Mouse (Mus musculus) bone marrow macrophage, adult 2 months (primary cell): ENCODE results near the gene Rars.

Source experiments
- CTCF ChIP-seq: IDR thresholded peaks from 2 replicates; pipeline ENCODE4 v1.5.1; 2012; ENCODE audit warnings: low read depth, mild to moderate bottlenecking, low read length, moderate library complexity
- POLR2A ChIP-seq: IDR thresholded peaks from 2 replicates; pipeline ENCODE4 v1.6.1; 2012; ENCODE audit warnings: mild to moderate bottlenecking, low read depth, low read length, borderline replicate concordance

DNA sequence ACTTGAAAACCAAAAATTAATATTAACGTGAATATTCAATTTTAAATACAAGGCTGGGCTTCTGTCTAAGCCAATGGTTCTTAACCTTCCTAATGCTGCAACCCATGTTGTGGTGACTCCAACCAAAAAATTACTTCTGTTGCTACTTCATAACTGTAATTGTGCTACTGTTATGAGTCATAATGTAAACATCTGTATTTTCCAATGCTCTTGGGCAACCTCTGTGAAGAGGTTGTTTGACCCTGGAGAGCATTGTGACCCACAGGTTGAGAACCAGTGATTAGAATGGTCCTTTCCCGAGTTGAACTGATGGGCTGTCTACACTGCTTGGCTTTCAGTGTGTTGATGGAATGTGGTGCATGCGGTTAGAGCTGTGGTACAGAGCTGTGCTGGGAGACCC is 57.9 kb downstream of the Rars start:
- TF ChIP-seq POLR2A (no peak), CTCF (no peak)
